Comparison of ENCODE assay signal across 8 mouse cellular contexts in genomic region chr14:7765569-7766314, GRCm38 (mm10). TPM values are rescaled to one million over a fixed set of nuclear protein-coding genes. Genes with fewer than 3 reads are reported as not detected.
DNase-seq lines count a peak whose midpoint lies in the region; ATAC-seq and TF ChIP-seq lines count a peak whose summit lies in the region.

No protein-coding gene starts in this region.

- no peaks in the 10 kb centered on the region for H3K9me3 ChIP-seq in embryonic facial prominence, embryonic 14.5 days (ENCODE audit: control insufficient read depth, low read length)
- no peaks in the 10 kb centered on the region for H3K9me3 ChIP-seq in heart, embryonic 11.5 days (replicated peaks; ENCODE audit: control insufficient read depth, low read length)
- H3K9me3 ChIP-seq in kidney, embryonic 16.5 days (ENCODE audit: low read length) = no peaks in the 10 kb centered on the region
- no peaks in the 10 kb centered on the region for H3K9me3 ChIP-seq in liver, embryonic 11.5 days (ENCODE audit: control insufficient read depth, low read length)
- no peaks in the 10 kb centered on the region for H3K9me3 ChIP-seq in stomach, embryonic 16.5 days (replicated peaks; ENCODE audit: control insufficient read depth, low read length)

- 5% methylated on average over 9 of the region's 9 CpGs for WGBS in bone marrow, adult 2 months
- 9% methylated on average over 9 of the region's 9 CpGs for WGBS in embryonic facial prominence, embryonic 14.5 days
- WGBS in heart, embryonic 11.5 days (ENCODE audit: insufficient replicate concordance) = 10% methylated on average over 9 of the region's 9 CpGs
- 9% methylated on average over 9 of the region's 9 CpGs for WGBS in kidney, embryonic 16.5 days
- 11% methylated on average over 9 of the region's 9 CpGs for WGBS in liver, embryonic 11.5 days
- WGBS in stomach, embryonic 16.5 days = 15% methylated on average over 9 of the region's 9 CpGs

- no peaks in the 10 kb centered on the region for H3K27me3 ChIP-seq in embryonic facial prominence, embryonic 14.5 days (replicated peaks; ENCODE audit: control insufficient read depth, insufficient read depth, low read length)
- H3K27me3 ChIP-seq in heart, embryonic 11.5 days (ENCODE audit: control insufficient read depth, insufficient read depth, low read length) = no peaks in the 10 kb centered on the region
- no peaks in the 10 kb centered on the region for H3K27me3 ChIP-seq in kidney, embryonic 16.5 days (ENCODE audit: insufficient read depth, low read length)
- no peaks in the 10 kb centered on the region for H3K27me3 ChIP-seq in liver, embryonic 11.5 days (replicated peaks; ENCODE audit: control insufficient read depth, insufficient read depth, low read length)
- H3K27me3 ChIP-seq in stomach, embryonic 16.5 days (ENCODE audit: control insufficient read depth, insufficient read depth, low read length) = no peaks in the 10 kb centered on the region

- H3K36me3 ChIP-seq in embryonic facial prominence, embryonic 14.5 days (ENCODE audit: control insufficient read depth, insufficient read depth, low read length) = no peaks in the 10 kb centered on the region
- H3K36me3 ChIP-seq in heart, embryonic 11.5 days (ENCODE audit: control insufficient read depth, insufficient read depth, low read length) = no peaks in the 10 kb centered on the region
- H3K36me3 ChIP-seq in kidney, embryonic 16.5 days (ENCODE audit: insufficient read depth, low read length) = no peaks in the 10 kb centered on the region
- H3K36me3 ChIP-seq in liver, embryonic 11.5 days (ENCODE audit: control insufficient read depth, insufficient read depth, low read length) = no peaks in the 10 kb centered on the region
- H3K36me3 ChIP-seq in stomach, embryonic 16.5 days (ENCODE audit: control insufficient read depth, insufficient read depth, low read length) = no peaks in the 10 kb centered on the region

- peak; percentile 92 for ATAC-seq in embryonic facial prominence, embryonic 14.5 days (ENCODE audit: low read depth)
- ATAC-seq in heart, embryonic 11.5 days (replicated peaks; ENCODE audit: insufficient number of reproducible peaks, low FRiP score, low TSS enrichment) = peak; percentile 59; the same call in 1 of the 2 replicates
- peak; percentile 95 for ATAC-seq in kidney, embryonic 16.5 days (ENCODE audit: low FRiP score, low TSS enrichment)
- ATAC-seq in liver, embryonic 11.5 days (replicated peaks; ENCODE audit: low FRiP score) = peak; percentile 89
- peak; percentile 80; the same call in 1 of the 2 replicates for ATAC-seq in stomach, embryonic 16.5 days (ENCODE audit: insufficient read depth, low FRiP score)

- peak; percentile 71 for TF ChIP-seq CTCF in bone marrow, adult 2 months (IDR thresholded peaks at IDR 0.05; ENCODE audit: control insufficient read depth, insufficient read depth, low read length)

- H3K9ac ChIP-seq in embryonic facial prominence, embryonic 14.5 days (ENCODE audit: low read depth, low read length) = no peak overlapping the region
- no peak overlapping the region for H3K9ac ChIP-seq in heart, embryonic 11.5 days (ENCODE audit: low read depth, low read length)
- H3K9ac ChIP-seq in kidney, embryonic 16.5 days (replicated peaks; ENCODE audit: low read length) = no peak overlapping the region
- H3K9ac ChIP-seq in liver, embryonic 11.5 days (ENCODE audit: low read depth, low read length) = no peak overlapping the region
- H3K9ac ChIP-seq in stomach, embryonic 16.5 days (ENCODE audit: low read length) = no peak overlapping the region

- no peaks in the 10 kb centered on the region for H3K4me1 ChIP-seq in bone marrow, adult 2 months (ENCODE audit: control insufficient read depth, insufficient read depth, low read length)
- no peaks in the 10 kb centered on the region for H3K4me1 ChIP-seq in embryonic facial prominence, embryonic 14.5 days (ENCODE audit: control insufficient read depth, insufficient read depth, low read length)
- H3K4me1 ChIP-seq in heart, embryonic 11.5 days (ENCODE audit: control insufficient read depth, insufficient read depth, low read length) = no peaks in the 10 kb centered on the region
- H3K4me1 ChIP-seq in kidney, embryonic 16.5 days (ENCODE audit: insufficient read depth, low read length) = no peaks in the 10 kb centered on the region
- H3K4me1 ChIP-seq in liver, embryonic 11.5 days (replicated peaks; ENCODE audit: control insufficient read depth, insufficient read depth, low read length) = no peaks in the 10 kb centered on the region
- no peaks in the 10 kb centered on the region for H3K4me1 ChIP-seq in stomach, embryonic 16.5 days (ENCODE audit: control insufficient read depth, insufficient read depth, low read length)

- H3K4me3 ChIP-seq in bone marrow, adult 2 months (replicated peaks; ENCODE audit: control insufficient read depth, low read depth, low read length) = no peak overlapping the region
- no peak overlapping the region for H3K4me3 ChIP-seq in embryonic facial prominence, embryonic 14.5 days (ENCODE audit: low read depth, low read length)
- H3K4me3 ChIP-seq in heart, embryonic 11.5 days (ENCODE audit: low read depth, low read length) = no peak overlapping the region
- H3K4me3 ChIP-seq in kidney, embryonic 16.5 days (ENCODE audit: low read length) = no peak overlapping the region
- no peak overlapping the region for H3K4me3 ChIP-seq in liver, embryonic 11.5 days (ENCODE audit: low read depth, low read length)
- no peak overlapping the region for H3K4me3 ChIP-seq in stomach, embryonic 16.5 days (replicated peaks; ENCODE audit: low read length)

- no peak overlapping the region for H3K27ac ChIP-seq in bone marrow, adult 2 months (ENCODE audit: control insufficient read depth, insufficient read depth, low read depth, low read length, poor library complexity)
- H3K27ac ChIP-seq in embryonic facial prominence, embryonic 14.5 days (replicated peaks; ENCODE audit: low read depth, low read length) = no peak overlapping the region
- H3K27ac ChIP-seq in heart, embryonic 11.5 days (ENCODE audit: low read depth, low read length) = no peak overlapping the region
- no peak overlapping the region for H3K27ac ChIP-seq in kidney, embryonic 16.5 days (ENCODE audit: low read length)
- no peak overlapping the region for H3K27ac ChIP-seq in liver, embryonic 11.5 days (ENCODE audit: low read depth, low read length)
- H3K27ac ChIP-seq in stomach, embryonic 16.5 days (ENCODE audit: low read length) = no peak overlapping the region

- no peak overlapping the region for H3K4me2 ChIP-seq in embryonic facial prominence, embryonic 14.5 days (ENCODE audit: low read depth, low read length)
- no peak overlapping the region for H3K4me2 ChIP-seq in heart, embryonic 11.5 days
- H3K4me2 ChIP-seq in kidney, embryonic 16.5 days (replicated peaks; ENCODE audit: low read depth, low read length) = no peak overlapping the region
- H3K4me2 ChIP-seq in liver, embryonic 11.5 days = no peak overlapping the region
- no peak overlapping the region for H3K4me2 ChIP-seq in stomach, embryonic 16.5 days (ENCODE audit: low read depth, low read length)

- peak; percentile 90 for DNase-seq in CD4-positive helper T cell, adult 2 months (ENCODE audit: low read depth, low spot score)
- DNase-seq in embryonic facial prominence, embryonic 14.5 days (ENCODE audit: low spot score) = peak; percentile 86
- DNase-seq in liver, embryonic 11.5 days (ENCODE audit: low spot score) = peak; percentile 76
- DNase-seq in neural tube, embryonic 10.5 days (ENCODE audit: extremely low spot score, low spot score) = peak; percentile 88

- TF ChIP-seq POLR2A in bone marrow, adult 2 months (IDR thresholded peaks at IDR 0.05; ENCODE audit: borderline replicate concordance, control insufficient read depth, low read depth, low read length) = no peak

RNA-seq across cellular contexts. Expression of gene Gm26661, which starts 25.6 kb away (rescaled TPM):
- not detected in 2 replicates for polyA plus RNA-seq in bone marrow, adult 2 months (2011; ENCODE audit: insufficient read depth, insufficient read length, low replicate concordance, missing spikeins)
- polyA plus RNA-seq in embryonic facial prominence, embryonic 14.5 days (2014; fragmentation: Nextera tagmentation; extraction: Ambion mirVana) = 0.67 TPM in 1 of 2 replicates, not detected in the other
- polyA plus RNA-seq in heart, embryonic 11.5 days (2014; fragmentation: Nextera tagmentation; extraction: Ambion mirVana) = not detected in 2 replicates
- not detected in 2 replicates for polyA plus RNA-seq in kidney, embryonic 16.5 days (2015; fragmentation: Nextera tagmentation; extraction: Ambion mirVana)
- polyA plus RNA-seq in liver, embryonic 11.5 days (2014; fragmentation: Nextera tagmentation; extraction: Ambion mirVana) = not detected in 2 replicates
- polyA plus RNA-seq in stomach, embryonic 16.5 days (2015; fragmentation: Nextera tagmentation; extraction: Ambion mirVana) = not detected in 2 replicates

RNA-seq across cellular contexts. Expression of gene Flnb, which starts 52.0 kb away (rescaled TPM):
- 2.9 and 5.4 TPM in 2 replicates for polyA plus RNA-seq in bone marrow, adult 2 months (2011; ENCODE audit: insufficient read depth, insufficient read length, low replicate concordance, missing spikeins)
- polyA plus RNA-seq in embryonic facial prominence, embryonic 14.5 days (2014; fragmentation: Nextera tagmentation; extraction: Ambion mirVana) = 26.7 and 29.8 TPM in 2 replicates
- polyA plus RNA-seq in heart, embryonic 11.5 days (2014; fragmentation: Nextera tagmentation; extraction: Ambion mirVana) = 13.1 and 13.6 TPM in 2 replicates
- 21.2 and 23.4 TPM in 2 replicates for polyA plus RNA-seq in kidney, embryonic 16.5 days (2015; fragmentation: Nextera tagmentation; extraction: Ambion mirVana)
- 13.3 and 14.2 TPM in 2 replicates for polyA plus RNA-seq in liver, embryonic 11.5 days (2014; fragmentation: Nextera tagmentation; extraction: Ambion mirVana)
- 25.8 and 26.9 TPM in 2 replicates for polyA plus RNA-seq in stomach, embryonic 16.5 days (2015; fragmentation: Nextera tagmentation; extraction: Ambion mirVana)
